Mouse (Mus musculus): ENCODE measurements around the gene Gsc. TPM values are rescaled to one million over a fixed set of nuclear protein-coding genes. Genes with fewer than 3 reads are reported as not detected.

Gene Gsc
- total RNA-seq (2021), result not detected
- long read RNA-seq, experiment 1, result 0 reads
- long read RNA-seq, experiment 2, result 0 reads

GRCm38 (mm10) chr12:104472601-104473424 lies at the start of gene Gsc:
Gsc (minus strand) TSS chr12:104473330.
- peak; percentile 20 to 37 for DNase-seq

GRCm38 (mm10) chr12:104519721-104520120 lies 46.6 kb upstream of the Gsc start:
- DNase-seq, result no peak

- no peak for DNase-seq
Observed at GRCm38 (mm10) chr12:104507911-104508310, 34.8 kb upstream of the Gsc start.

DNA sequence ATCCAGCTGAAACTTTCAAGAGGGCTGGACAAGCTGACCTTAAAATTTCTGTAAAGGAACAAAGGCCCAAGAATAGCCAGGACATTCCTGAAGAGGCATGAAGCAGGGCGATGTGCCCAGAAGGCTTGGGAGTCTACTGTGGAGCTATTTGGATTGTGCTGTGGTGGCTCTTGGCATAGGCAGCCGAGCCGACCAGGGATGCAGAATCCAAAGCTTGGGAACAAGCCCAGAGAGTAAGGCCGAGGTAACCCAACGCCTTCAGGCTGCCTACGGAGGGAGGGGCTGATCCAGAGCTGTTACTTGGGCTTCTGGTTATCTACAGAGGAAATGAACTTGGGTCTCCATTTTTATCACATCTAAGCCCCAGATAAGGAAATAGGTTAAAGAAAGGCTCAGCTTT lies 18.9 kb upstream of the Gsc start:
- peak; percentile 67 to 83 for DNase-seq

- DNase-seq, result no peak
Observed at GRCm38 (mm10) chr12:104486205-104486604, 13.1 kb upstream of the Gsc start.

- DNase-seq, result no peak
Observed at GRCm38 (mm10) chr12:104485161-104485560, 12.0 kb upstream of the Gsc start.

DNA sequence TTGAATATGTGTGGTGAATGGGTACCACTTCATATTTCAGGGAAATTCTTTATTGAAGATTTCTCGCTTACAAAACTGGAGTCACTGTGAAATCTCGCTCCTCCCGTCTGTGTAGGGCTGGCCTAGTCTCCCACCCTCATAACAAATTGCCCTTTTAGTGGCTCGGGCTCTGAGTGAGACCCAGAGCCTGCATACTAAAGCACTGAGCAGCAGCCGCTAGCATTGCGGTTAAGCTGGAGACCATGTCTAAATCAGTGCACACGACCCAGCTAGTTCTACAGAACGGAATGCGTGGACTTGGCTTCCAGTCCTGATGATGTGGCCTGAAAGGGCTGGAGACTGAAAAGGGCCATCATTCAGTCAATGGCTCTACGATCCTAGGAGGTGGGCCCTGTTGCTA lies 7.9 kb upstream of the Gsc start:
- DNase-seq, result no peak

DNA sequence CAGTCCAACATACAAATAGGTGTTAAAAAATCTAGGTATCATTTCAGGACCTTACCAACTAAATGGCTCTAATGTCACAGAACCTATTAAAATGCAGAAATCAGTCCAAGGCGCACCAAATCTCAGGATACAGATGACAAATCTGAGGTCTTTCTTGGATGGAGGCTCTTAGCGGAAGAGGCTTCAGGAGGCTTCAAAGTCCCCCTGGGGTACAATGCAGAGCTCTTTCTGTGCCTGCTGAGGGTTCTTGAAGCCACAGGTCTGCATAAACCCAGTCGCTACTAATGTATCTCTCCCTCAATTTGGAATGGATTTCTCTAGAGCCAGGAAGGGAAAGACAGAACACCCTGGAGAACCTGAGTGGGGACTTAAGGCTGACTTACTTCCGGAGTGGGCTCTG lies 5.1 kb upstream of the Gsc start:
- DNase-seq, result no peak

DNA sequence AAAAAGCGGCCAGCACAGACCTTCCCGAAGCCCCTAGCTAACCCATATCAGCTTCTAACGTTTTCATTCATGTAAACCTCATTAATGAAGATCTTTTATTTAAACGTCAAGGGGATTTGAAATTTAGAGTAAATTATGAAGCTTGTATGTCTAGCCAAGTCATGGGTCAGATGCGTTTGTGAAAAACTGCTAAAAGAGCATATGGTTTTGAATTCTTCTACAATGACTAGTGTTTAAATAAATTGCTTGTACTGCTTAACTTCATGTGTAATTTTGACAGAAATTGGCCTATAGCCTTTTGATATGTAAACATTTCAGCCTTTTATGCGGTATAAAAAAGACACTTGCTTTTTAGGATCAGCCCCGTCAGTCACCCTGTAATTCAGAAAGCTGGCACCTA lies 4.4 kb upstream of the Gsc start:
- DNase-seq, result no peak

GRCm38 (mm10) chr12:104477066-104477465 lies 3.9 kb upstream of the Gsc start:
- peak in 1 of 2 experiments; percentile 21 for DNase-seq

- peak in 1 of 2 experiments; percentile 13 for DNase-seq
Observed at GRCm38 (mm10) chr12:104475946-104476345, 2.8 kb upstream of the Gsc start.

DNA sequence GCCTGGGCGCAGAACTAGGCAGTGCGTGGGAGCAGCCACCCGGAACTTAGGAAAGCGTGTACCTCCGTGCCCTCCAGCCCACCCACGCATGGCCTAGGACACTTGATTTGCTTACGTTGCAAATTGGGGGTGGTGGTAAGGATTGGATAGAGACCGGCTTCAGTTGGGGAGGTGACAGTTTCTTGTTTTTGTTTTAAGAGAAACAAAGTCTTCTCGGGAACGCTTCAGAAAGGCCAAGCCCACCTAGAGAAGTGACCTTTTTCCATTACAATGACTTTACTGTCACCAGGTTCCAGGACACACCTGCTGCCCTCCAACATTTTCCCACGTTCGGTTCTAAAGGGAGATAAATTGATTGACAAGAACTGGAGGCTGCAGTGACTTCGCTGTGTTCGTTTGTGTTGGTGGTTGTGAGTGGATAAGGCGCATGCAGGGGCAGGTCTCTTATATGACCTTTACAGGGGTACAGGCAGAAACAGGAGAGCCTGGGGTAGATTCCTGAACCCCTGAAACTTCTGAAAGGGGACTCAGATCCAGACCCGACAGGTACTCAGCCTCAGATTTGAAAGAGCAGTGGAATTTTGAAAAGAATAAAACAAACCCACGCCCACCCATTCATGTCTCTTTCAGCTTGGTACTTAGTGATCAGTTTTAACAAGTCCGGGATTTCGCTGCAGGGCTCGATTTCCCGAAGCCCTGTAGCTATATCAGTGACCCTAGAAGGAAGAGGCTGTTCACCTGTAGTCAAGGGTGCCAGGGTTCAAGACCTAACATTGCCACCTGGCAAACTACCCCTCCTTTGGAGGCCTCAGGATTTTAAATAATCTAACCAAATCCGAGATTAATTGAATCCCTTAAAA lies 2.0 kb upstream of the Gsc start:
- DNase-seq, result peak in 1 of 2 experiments; percentile 20

- DNase-seq, result peak in 1 of 2 experiments; percentile 34
Observed at GRCm38 (mm10) chr12:104474191-104474871, 1.2 kb upstream of the Gsc start.

- peak in 1 of 2 experiments; percentile 28 for DNase-seq
Observed at GRCm38 (mm10) chr12:104473492-104473891, 362 bp upstream of the Gsc start.

DNA sequence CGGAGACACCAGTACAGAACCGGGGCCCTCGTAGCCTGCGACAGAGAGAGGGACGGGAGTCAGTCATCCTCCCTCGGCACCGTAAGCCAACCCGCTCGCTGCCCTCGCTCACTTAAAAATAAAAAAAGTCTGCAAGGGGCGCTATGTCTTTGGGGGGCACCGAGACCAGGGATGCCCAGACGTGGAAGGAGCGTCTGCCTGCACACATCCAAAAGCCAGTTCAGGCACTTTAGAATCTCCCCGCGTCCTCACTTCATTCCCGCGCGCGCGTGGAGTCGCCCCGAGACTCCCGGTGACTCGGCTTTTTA lies 958 bp downstream of the Gsc start:
- DNase-seq, result no peak

DNA sequence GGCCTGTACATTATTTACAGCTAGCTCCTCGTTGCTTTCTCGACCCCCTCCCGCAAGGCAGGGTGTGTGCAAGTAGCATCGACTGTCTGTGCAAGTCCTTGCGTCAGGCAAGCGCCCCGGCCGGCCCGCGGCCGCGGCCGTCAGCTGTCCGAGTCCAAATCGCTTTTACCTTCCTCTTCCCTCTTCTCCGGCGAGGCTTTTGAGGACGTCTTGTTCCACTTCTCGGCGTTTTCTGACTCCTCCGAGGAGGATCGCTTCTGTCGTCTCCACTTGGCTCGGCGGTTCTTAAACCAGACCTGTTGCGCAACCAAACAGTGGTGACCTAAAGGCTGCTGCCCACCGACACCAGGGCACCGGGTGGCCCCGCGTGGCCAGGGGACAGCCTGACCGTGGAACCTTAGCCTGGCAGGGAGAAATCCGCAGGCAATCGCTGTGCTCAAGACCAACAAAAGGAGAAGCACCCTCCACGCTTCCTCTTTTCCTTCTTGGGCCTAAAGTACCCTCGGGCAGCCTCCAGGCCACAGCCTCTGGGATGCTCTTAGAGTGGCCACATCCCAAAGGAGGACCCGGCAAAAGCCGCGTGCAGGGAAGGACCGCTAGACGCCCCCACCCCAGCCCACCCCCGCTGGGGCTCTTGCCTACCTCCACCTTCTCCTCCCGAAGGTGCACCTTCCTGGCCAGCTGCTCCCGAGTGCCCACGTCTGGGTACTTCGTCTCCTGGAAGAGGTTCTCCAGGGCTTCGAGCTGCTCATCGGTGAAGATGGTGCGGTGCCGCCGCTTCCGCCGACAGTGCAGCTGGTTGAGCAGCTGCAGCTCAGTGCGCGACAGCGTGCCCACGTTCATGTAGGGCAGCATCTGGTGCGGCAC lies 1.5 kb downstream of the Gsc start:
- DNase-seq, result peak; percentile 23 to 26

- no peak for DNase-seq
Observed at GRCm38 (mm10) chr12:104470646-104471045, 2.5 kb downstream of the Gsc start.

DNA sequence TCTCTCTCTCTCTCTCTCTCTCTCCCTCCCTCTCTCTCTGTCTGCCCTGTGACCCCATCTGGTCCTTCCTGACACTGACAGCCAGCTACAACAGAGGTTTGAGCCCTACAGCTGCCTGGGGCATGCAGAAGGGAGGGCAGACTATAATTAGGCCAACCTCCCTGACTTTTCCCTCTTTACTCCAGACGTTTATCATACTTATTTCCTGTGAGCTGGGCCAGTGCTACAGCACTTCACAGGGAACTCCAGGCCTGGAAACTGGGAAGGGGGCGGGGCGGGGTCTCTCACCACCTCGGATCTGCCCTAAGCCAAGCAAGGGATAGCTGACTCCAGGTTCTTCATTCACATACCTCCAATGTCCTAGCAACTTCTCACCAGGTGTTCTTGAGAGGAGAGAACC lies 4.3 kb downstream of the Gsc start:
- no peak for DNase-seq

DNA sequence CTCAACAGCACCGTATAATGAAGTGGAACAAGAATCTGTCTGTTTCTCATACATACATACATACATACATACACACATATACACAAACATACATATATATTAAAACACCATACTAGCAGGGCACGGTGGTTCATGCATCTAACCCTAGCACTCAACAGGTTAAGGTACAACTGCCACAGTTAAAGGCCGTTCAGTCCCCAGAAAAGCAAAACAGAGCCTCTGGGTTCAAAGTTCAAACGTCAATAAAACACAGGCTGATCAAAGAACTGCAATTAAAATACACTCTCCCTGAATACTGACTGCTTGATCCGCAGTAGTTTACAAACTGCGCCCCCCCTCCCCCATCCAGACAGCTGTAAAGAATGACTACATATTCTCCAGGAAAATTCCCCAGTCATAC lies 5.8 kb downstream of the Gsc start:
- DNase-seq, result no peak

GRCm38 (mm10) chr12:104466930-104467329 lies 6.2 kb downstream of the Gsc start:
- DNase-seq, result no peak

GRCm38 (mm10) chr12:104461372-104461771 lies 11.8 kb downstream of the Gsc start:
- no peak for DNase-seq

DNA sequence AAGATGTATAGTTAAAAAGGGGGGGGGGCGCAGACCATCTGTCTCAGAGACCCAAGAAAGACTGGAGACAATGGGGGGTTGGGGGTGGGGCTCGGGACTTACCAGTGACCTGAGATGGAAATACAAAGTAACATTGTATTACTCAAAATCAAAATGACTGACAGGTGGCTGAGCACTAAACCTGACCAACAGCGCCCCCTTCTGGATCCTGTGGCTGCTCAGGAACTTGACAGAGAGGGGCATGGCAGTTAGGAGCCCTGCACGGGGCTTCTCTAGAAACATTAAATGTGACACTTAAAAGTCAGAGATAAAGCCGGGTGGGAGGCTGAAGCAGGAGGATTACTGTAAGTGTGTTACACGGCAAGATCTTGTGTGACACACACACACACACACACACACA lies 13.8 kb downstream of the Gsc start:
- DNase-seq, result no peak

Measured in heart, adult 18-20 months (tissue).